Mouse (Mus musculus): ENCODE results near the gene Dnajc17. TPM values are rescaled to one million over a fixed set of nuclear protein-coding genes. Genes with fewer than 3 reads are reported as not detected.

The Dnajc17 gene
- polyA plus RNA-seq, 1 experiment from 2014 or later: 31.1 TPM

- Histone ChIP-seq H3K27me3 (no peaks in the 10 kb centered on the region), H3K4me3 (no peak overlapping the region), H3K4me1 (peaks cover 30% of the 10 kb centered on the region), H3K4me2 (no peak overlapping the region), H3K36me3 (no peaks in the 10 kb centered on the region), H3K9me3 (no peaks in the 10 kb centered on the region), H3K27ac (peak overlapping the region; percentile 73), H3K9ac (0 out of 2 replicates have a peak overlapping the region, but pooled peaks have one; percentile 33)
- no peak for ATAC-seq (ENCODE audit: insufficient number of reproducible peaks, insufficient read depth, low FRiP score, low TSS enrichment, low read depth)
- WGBS: 10% methylated on average over 4 of the region's 4 CpGs
Measured at GRCm38 (mm10) chr2:119196316-119197108, 12.1 kb downstream of the Dnajc17 start.

- H3K27me3 ChIP-seq: no peaks in the 10 kb centered on the region
- WGBS: 83% methylated on average over 5 of the region's 5 CpGs
- no peak for ATAC-seq (ENCODE audit: insufficient number of reproducible peaks, insufficient read depth, low FRiP score, low TSS enrichment, low read depth)
- H3K9me3 ChIP-seq: no peaks in the 10 kb centered on the region
- H3K4me1 ChIP-seq: peaks cover 34% of the 10 kb centered on the region
- H3K36me3 ChIP-seq: no peaks in the 10 kb centered on the region
- H3K27ac ChIP-seq: no peak overlapping the region
- H3K9ac ChIP-seq: no peak overlapping the region
- H3K4me2 ChIP-seq: no peak overlapping the region
- no peak overlapping the region for H3K4me3 ChIP-seq
Measured at GRCm38 (mm10) chr2:119194140-119194539, 14.5 kb downstream of the Dnajc17 start.

DNA sequence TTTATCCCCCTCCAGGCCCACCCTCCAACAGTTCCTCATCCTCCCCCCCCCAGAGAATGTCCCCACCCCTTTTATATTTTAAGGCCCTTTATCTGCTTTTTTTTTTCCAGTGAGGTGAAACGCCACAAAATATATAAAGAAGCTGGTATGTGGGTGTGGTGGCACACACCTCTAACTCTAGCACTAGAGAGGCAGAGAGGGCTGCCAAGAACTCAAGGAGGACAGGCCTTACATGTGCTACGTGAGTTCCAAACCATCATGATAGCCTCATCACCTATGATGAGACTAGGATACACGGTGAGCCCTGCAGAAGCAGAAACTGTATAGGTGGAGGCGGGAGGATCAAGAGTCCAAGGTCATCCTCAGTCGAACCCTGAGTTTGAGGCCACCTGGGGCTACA lies 17.6 kb downstream of the Dnajc17 start:
- Histone ChIP-seq H3K4me2 (no peak overlapping the region), H3K27ac (no peak overlapping the region), H3K36me3 (peaks cover 4% of the 10 kb centered on the region; the same call in 1 of the 2 replicates), H3K9ac (no peak overlapping the region), H3K9me3 (no peaks in the 10 kb centered on the region), H3K4me1 (peaks cover 14% of the 10 kb centered on the region), H3K4me3 (no peak overlapping the region), H3K27me3 (no peaks in the 10 kb centered on the region)
- WGBS: 85% methylated on average over 5 of the region's 5 CpGs
- no peak for ATAC-seq (ENCODE audit: insufficient number of reproducible peaks, insufficient read depth, low FRiP score, low TSS enrichment, low read depth)

DNA sequence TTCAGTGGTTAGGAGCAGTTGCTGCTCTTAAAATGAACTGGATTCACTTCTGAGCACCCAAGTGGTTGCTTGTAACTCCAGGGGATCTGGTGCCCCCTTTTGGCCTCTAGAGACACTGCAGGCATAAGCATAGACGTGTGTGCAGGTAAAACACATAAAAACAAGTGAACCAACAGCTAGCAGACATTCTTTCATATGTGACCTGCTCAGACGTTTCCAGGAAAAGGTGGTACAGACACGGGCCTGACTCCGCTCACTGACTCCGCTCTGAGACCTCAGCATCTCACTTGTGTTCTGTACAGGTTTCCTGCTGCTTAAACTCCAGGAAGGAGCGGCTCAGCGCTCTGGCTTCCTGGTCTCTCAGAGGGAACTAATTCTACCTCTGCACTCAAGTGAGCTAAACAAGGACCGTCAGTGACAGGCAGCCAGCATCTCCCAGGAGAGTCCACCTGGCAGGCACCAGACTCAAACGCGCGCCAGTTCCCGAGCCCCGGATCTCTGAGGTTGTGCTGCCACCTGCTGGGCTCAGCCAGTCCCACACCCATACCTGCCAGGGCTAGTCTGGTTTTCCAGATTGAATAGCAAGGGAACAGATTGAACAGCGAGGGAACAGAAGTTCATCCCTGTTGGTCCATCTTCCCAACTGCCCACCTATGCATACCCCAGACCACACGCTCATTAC lies 19.4 kb downstream of the Dnajc17 start:
- Histone ChIP-seq H3K4me3 (peak overlapping the region; percentile 37), H3K4me2 (peak overlapping the region; percentile 78), H3K9ac (peak overlapping the region; percentile 46; the same call in 1 of the 2 replicates), H3K36me3 (peaks cover 18% of the 10 kb centered on the region), H3K9me3 (no peaks in the 10 kb centered on the region), H3K27ac (no peak overlapping the region), H3K4me1 (peaks cover 11% of the 10 kb centered on the region; the same call in 1 of the 2 replicates), H3K27me3 (no peaks in the 10 kb centered on the region)
- WGBS: 6% methylated on average over 15 of the region's 15 CpGs
- ATAC-seq (ENCODE audit: insufficient number of reproducible peaks, insufficient read depth, low FRiP score, low TSS enrichment, low read depth): peak; percentile 56; the same call in 1 of the 2 replicates

DNA sequence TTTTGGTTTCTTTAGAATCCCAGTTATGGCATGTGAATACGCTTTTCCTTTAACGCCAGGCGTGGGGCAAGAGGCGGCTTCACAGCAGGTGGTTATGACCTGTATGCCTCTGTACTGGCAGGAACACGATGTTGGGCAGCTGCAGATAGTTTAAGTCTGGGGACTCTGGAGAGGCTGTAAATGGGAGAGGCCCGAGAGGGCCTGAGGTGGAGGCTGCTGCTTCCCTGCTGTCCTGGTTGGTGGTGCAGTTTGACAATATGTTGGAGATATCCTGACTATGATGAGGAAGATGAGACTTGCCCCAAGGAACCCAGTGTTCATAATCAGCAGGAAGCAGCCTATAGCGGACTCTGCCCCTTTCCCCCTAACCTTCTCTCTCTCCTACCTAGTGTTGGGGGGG lies 25.7 kb downstream of the Dnajc17 start:
- H3K9me3 ChIP-seq: no peaks in the 10 kb centered on the region
- no peak overlapping the region for H3K4me2 ChIP-seq
- H3K27ac ChIP-seq: no peak overlapping the region
- WGBS: 83% methylated on average over 7 of the region's 7 CpGs
- no peaks in the 10 kb centered on the region for H3K4me1 ChIP-seq
- H3K9ac ChIP-seq: no peak overlapping the region
- ATAC-seq (ENCODE audit: insufficient number of reproducible peaks, insufficient read depth, low FRiP score, low TSS enrichment, low read depth): no peak
- H3K4me3 ChIP-seq: no peak overlapping the region
- peaks cover 67% of the 10 kb centered on the region for H3K36me3 ChIP-seq
- no peaks in the 10 kb centered on the region for H3K27me3 ChIP-seq

DNA sequence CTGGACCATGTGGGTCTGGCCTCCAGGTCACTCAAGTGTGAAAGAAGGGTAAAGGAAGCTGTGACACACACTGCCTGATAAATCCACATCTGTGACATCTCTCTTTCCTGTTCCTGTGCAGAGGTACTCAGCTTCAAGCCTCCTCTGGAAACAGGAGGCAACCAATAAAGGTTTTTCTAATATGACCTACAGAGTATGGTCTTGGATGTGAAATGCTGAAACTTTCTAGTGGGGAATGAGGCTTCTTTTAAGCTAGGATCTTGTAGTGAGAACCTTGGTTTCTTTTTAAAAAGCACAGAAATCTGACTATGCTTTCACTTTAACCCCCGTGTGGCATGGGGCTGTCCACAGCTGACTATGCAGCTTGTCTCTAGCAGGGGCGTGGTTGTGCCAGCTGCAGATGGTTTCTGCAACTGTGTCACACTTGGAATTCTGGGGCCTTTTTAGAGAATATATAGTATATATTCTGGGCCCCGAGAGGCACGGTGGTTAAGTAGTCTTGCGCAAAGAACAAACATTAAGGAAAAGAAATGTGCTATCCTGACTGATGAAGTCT lies 31.1 kb downstream of the Dnajc17 start:
- Histone ChIP-seq H3K27me3 (no peaks in the 10 kb centered on the region), H3K4me2 (no peak overlapping the region), H3K4me1 (peaks cover 17% of the 10 kb centered on the region; the same call in 1 of the 2 replicates), H3K27ac (no peak overlapping the region), H3K9me3 (no peaks in the 10 kb centered on the region), H3K36me3 (peaks cover 65% of the 10 kb centered on the region), H3K4me3 (no peak overlapping the region), H3K9ac (no peak overlapping the region)
- 83% methylated on average over 5 of the region's 5 CpGs for WGBS
- no peak for ATAC-seq (ENCODE audit: insufficient number of reproducible peaks, insufficient read depth, low FRiP score, low TSS enrichment, low read depth)

GRCm38 (mm10) chr2:119176761-119177160 lies 31.8 kb downstream of the Dnajc17 start:
- Histone ChIP-seq H3K27ac (no peak overlapping the region), H3K36me3 (peaks cover 67% of the 10 kb centered on the region), H3K9me3 (no peaks in the 10 kb centered on the region), H3K27me3 (no peaks in the 10 kb centered on the region), H3K4me3 (no peak overlapping the region), H3K4me2 (no peak overlapping the region), H3K9ac (no peak overlapping the region), H3K4me1 (peaks cover 17% of the 10 kb centered on the region; the same call in 1 of the 2 replicates)
- WGBS: 64% methylated on average over 3 of the region's 3 CpGs
- no peak for ATAC-seq (ENCODE audit: insufficient number of reproducible peaks, insufficient read depth, low FRiP score, low TSS enrichment, low read depth)

GRCm38 (mm10) chr2:119175614-119176013 lies 33.0 kb downstream of the Dnajc17 start:
- no peak overlapping the region for H3K9ac ChIP-seq
- 61% methylated on average over 6 of the region's 6 CpGs for WGBS
- no peak overlapping the region for H3K4me2 ChIP-seq
- no peak overlapping the region for H3K27ac ChIP-seq
- H3K4me3 ChIP-seq: no peak overlapping the region
- H3K9me3 ChIP-seq: no peaks in the 10 kb centered on the region
- no peak for ATAC-seq (ENCODE audit: insufficient number of reproducible peaks, insufficient read depth, low FRiP score, low TSS enrichment, low read depth)
- peaks cover 17% of the 10 kb centered on the region; the same call in 1 of the 2 replicates for H3K4me1 ChIP-seq
- peaks cover 61% of the 10 kb centered on the region for H3K36me3 ChIP-seq
- no peaks in the 10 kb centered on the region for H3K27me3 ChIP-seq

DNA sequence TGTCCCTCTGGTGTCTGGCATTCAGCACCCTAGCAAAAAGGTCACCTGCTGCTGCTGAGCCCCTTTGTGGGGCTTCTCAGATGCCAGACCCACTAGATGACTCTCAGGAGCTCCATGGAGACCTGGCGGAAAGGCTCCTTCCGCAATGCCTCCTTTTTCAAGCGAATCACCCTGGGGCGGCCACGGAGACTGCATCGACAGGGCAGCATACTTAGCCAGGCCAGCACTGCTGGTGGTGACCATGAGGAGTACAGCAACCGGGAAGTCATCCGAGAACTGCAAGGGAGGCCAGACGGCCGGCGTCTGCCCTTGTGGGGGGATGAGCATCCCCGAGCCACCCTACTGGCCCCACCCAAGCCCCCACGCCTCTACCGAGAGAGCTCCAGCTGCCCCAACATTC lies 33.7 kb downstream of the Dnajc17 start:
- 49% methylated on average over 14 of the region's 14 CpGs for WGBS
- H3K4me1 ChIP-seq: peaks cover 17% of the 10 kb centered on the region; the same call in 1 of the 2 replicates
- H3K36me3 ChIP-seq: peaks cover 54% of the 10 kb centered on the region
- no peak overlapping the region for H3K4me3 ChIP-seq
- H3K27ac ChIP-seq: no peak overlapping the region
- no peaks in the 10 kb centered on the region for H3K27me3 ChIP-seq
- ATAC-seq (ENCODE audit: insufficient number of reproducible peaks, insufficient read depth, low FRiP score, low TSS enrichment, low read depth): no peak
- H3K9me3 ChIP-seq: no peaks in the 10 kb centered on the region
- peak overlapping the region; percentile 32; the same call in 1 of the 2 replicates for H3K9ac ChIP-seq
- H3K4me2 ChIP-seq: no peak overlapping the region

- Histone ChIP-seq H3K4me2 (no peak within 1 kb of the TSS), H3K9ac (peak within 1 kb of the TSS; percentile 32; the same call in 1 of the 2 replicates), H3K27me3 (peaks cover 4% of the 10 kb centered on the region; the same call in 1 of the 2 replicates), H3K27ac (no peak within 1 kb of the TSS), H3K9me3 (no peaks in the 10 kb centered on the region), H3K4me3 (no peak within 1 kb of the TSS), H3K4me1 (peaks cover 17% of the 10 kb centered on the region; the same call in 1 of the 2 replicates), H3K36me3 (peaks cover 47% of the 10 kb centered on the region)
- no peak for ATAC-seq (ENCODE audit: insufficient number of reproducible peaks, insufficient read depth, low FRiP score, low TSS enrichment, low read depth)
- WGBS: 31% methylated on average over 8 of the region's 8 CpGs
Measured at GRCm38 (mm10) chr2:119173991-119174651, 34.5 kb downstream of the Dnajc17 start, which contains the start of gene Gm14137. Gm14137 (plus strand) TSS chr2:119174509.

All from embryonic facial prominence, embryonic 13.5 days (tissue).